Mouse (Mus musculus): ENCODE data around the gene Camta1. TPM values are rescaled to one million over a fixed set of nuclear protein-coding genes. Genes with fewer than 3 reads are reported as not detected.

Gene Camta1
- total and polyA plus RNA-seq, 2 experiments, result 2.7 to 6.1 TPM

- no peak overlapping the region for H3K4me3 ChIP-seq (ENCODE audit: insufficient read depth, low read depth, low read length)
- H3K79me2 ChIP-seq (ENCODE audit: control insufficient read depth, insufficient read depth, low read length), result no peaks in the 10 kb centered on the region
- H3K36me3 ChIP-seq (ENCODE audit: control insufficient read depth, insufficient read depth, low read length), result no peaks in the 10 kb centered on the region
- H3K9ac ChIP-seq (ENCODE audit: low read depth, low read length), result no peak overlapping the region
- DNase-seq (ENCODE audit: extremely low read depth, low read depth, low spot score), result no peak
- no peaks in the 10 kb centered on the region for H3K27me3 ChIP-seq (ENCODE audit: control insufficient read depth, insufficient read depth, low read length)
- TF ChIP-seq CTCF (IDR thresholded peaks at IDR 0.05; ENCODE audit: low read depth, low read length), result no peak
- no peak for TF ChIP-seq POLR2A (IDR thresholded peaks at IDR 0.05; ENCODE audit: extremely low read depth, insufficient read depth, low read length)
- H3K4me1 ChIP-seq (ENCODE audit: control insufficient read depth, insufficient read depth, low read length), result no peaks in the 10 kb centered on the region
- no peak overlapping the region for H3K27ac ChIP-seq (replicated peaks; ENCODE audit: insufficient read depth, low read depth, low read length)
- 81% methylated on average over 9 of the region's 9 CpGs for WGBS
Measured at GRCm38 (mm10) chr4:151555505-151555904, 306.2 kb downstream of the Camta1 start.

- Histone ChIP-seq H3K4me3 (ENCODE audit: insufficient read depth, low read depth, low read length) (no peak overlapping the region), H3K4me1 (ENCODE audit: control insufficient read depth, insufficient read depth, low read length) (no peaks in the 10 kb centered on the region), H3K27ac (replicated peaks; ENCODE audit: insufficient read depth, low read depth, low read length) (no peak overlapping the region), H3K36me3 (ENCODE audit: control insufficient read depth, insufficient read depth, low read length) (no peaks in the 10 kb centered on the region), H3K79me2 (ENCODE audit: control insufficient read depth, insufficient read depth, low read length) (no peaks in the 10 kb centered on the region), H3K27me3 (ENCODE audit: control insufficient read depth, insufficient read depth, low read length) (no peaks in the 10 kb centered on the region), H3K9ac (ENCODE audit: low read depth, low read length) (no peak overlapping the region)
- 48% methylated on average over 10 of the region's 10 CpGs for WGBS
- no peak for DNase-seq (ENCODE audit: extremely low read depth, low read depth, low spot score)
- TF ChIP-seq CTCF (IDR thresholded peaks at IDR 0.05; ENCODE audit: low read depth, low read length), result no peak
- no peak for TF ChIP-seq POLR2A (IDR thresholded peaks at IDR 0.05; ENCODE audit: extremely low read depth, insufficient read depth, low read length)
Measured at GRCm38 (mm10) chr4:151549523-151549922, 312.2 kb downstream of the Camta1 start.

GRCm38 (mm10) chr4:151545452-151545851, 316.2 kb downstream of the Camta1 start:
- H3K9ac ChIP-seq (ENCODE audit: low read depth, low read length), result no peak overlapping the region
- 78% methylated on average over 3 of the region's 3 CpGs for WGBS
- H3K27me3 ChIP-seq (ENCODE audit: control insufficient read depth, insufficient read depth, low read length), result no peaks in the 10 kb centered on the region
- TF ChIP-seq CTCF (IDR thresholded peaks at IDR 0.05; ENCODE audit: low read depth, low read length) (no peak), POLR2A (IDR thresholded peaks at IDR 0.05; ENCODE audit: extremely low read depth, insufficient read depth, low read length) (no peak)
- no peaks in the 10 kb centered on the region for H3K4me1 ChIP-seq (ENCODE audit: control insufficient read depth, insufficient read depth, low read length)
- H3K36me3 ChIP-seq (ENCODE audit: control insufficient read depth, insufficient read depth, low read length), result no peaks in the 10 kb centered on the region
- H3K4me3 ChIP-seq (ENCODE audit: insufficient read depth, low read depth, low read length), result no peak overlapping the region
- H3K79me2 ChIP-seq (ENCODE audit: control insufficient read depth, insufficient read depth, low read length), result no peaks in the 10 kb centered on the region
- no peak overlapping the region for H3K27ac ChIP-seq (replicated peaks; ENCODE audit: insufficient read depth, low read depth, low read length)
- DNase-seq (ENCODE audit: extremely low read depth, low read depth, low spot score), result no peak

GRCm38 (mm10) chr4:151544191-151544590, 317.5 kb downstream of the Camta1 start:
- no peaks in the 10 kb centered on the region for H3K36me3 ChIP-seq (ENCODE audit: control insufficient read depth, insufficient read depth, low read length)
- no peak overlapping the region for H3K9ac ChIP-seq (ENCODE audit: low read depth, low read length)
- no peaks in the 10 kb centered on the region for H3K79me2 ChIP-seq (ENCODE audit: control insufficient read depth, insufficient read depth, low read length)
- 63% methylated on average over 5 of the region's 5 CpGs for WGBS
- TF ChIP-seq POLR2A (IDR thresholded peaks at IDR 0.05; ENCODE audit: extremely low read depth, insufficient read depth, low read length) (no peak), CTCF (IDR thresholded peaks at IDR 0.05; ENCODE audit: low read depth, low read length) (no peak)
- no peak overlapping the region for H3K27ac ChIP-seq (replicated peaks; ENCODE audit: insufficient read depth, low read depth, low read length)
- no peak overlapping the region for H3K4me3 ChIP-seq (ENCODE audit: insufficient read depth, low read depth, low read length)
- DNase-seq (ENCODE audit: extremely low read depth, low read depth, low spot score), result no peak
- H3K4me1 ChIP-seq (ENCODE audit: control insufficient read depth, insufficient read depth, low read length), result no peaks in the 10 kb centered on the region
- H3K27me3 ChIP-seq (ENCODE audit: control insufficient read depth, insufficient read depth, low read length), result no peaks in the 10 kb centered on the region

GRCm38 (mm10) chr4:151540546-151540945, 321.1 kb downstream of the Camta1 start:
- no peaks in the 10 kb centered on the region for H3K79me2 ChIP-seq (ENCODE audit: control insufficient read depth, insufficient read depth, low read length)
- no peaks in the 10 kb centered on the region for H3K27me3 ChIP-seq (ENCODE audit: control insufficient read depth, insufficient read depth, low read length)
- no peak overlapping the region for H3K27ac ChIP-seq (replicated peaks; ENCODE audit: insufficient read depth, low read depth, low read length)
- no peak for DNase-seq (ENCODE audit: extremely low read depth, low read depth, low spot score)
- H3K36me3 ChIP-seq (ENCODE audit: control insufficient read depth, insufficient read depth, low read length), result no peaks in the 10 kb centered on the region
- TF ChIP-seq POLR2A (IDR thresholded peaks at IDR 0.05; ENCODE audit: extremely low read depth, insufficient read depth, low read length) (no peak), CTCF (IDR thresholded peaks at IDR 0.05; ENCODE audit: low read depth, low read length) (no peak)
- peaks cover 3% of the 10 kb centered on the region; the same call in 1 of the 2 replicates for H3K4me1 ChIP-seq (ENCODE audit: control insufficient read depth, insufficient read depth, low read length)
- no peak overlapping the region for H3K9ac ChIP-seq (ENCODE audit: low read depth, low read length)
- WGBS, result 79% methylated on average over 6 of the region's 6 CpGs
- H3K4me3 ChIP-seq (ENCODE audit: insufficient read depth, low read depth, low read length), result no peak overlapping the region

- no peak overlapping the region for H3K9ac ChIP-seq (ENCODE audit: low read depth, low read length)
- H3K4me3 ChIP-seq (ENCODE audit: insufficient read depth, low read depth, low read length), result no peak overlapping the region
- 72% methylated on average over 5 of the region's 5 CpGs for WGBS
- no peak overlapping the region for H3K27ac ChIP-seq (replicated peaks; ENCODE audit: insufficient read depth, low read depth, low read length)
- TF ChIP-seq CTCF (IDR thresholded peaks at IDR 0.05; ENCODE audit: low read depth, low read length) (no peak), POLR2A (IDR thresholded peaks at IDR 0.05; ENCODE audit: extremely low read depth, insufficient read depth, low read length) (no peak)
- H3K27me3 ChIP-seq (ENCODE audit: control insufficient read depth, insufficient read depth, low read length), result no peaks in the 10 kb centered on the region
- no peaks in the 10 kb centered on the region for H3K36me3 ChIP-seq (ENCODE audit: control insufficient read depth, insufficient read depth, low read length)
- H3K79me2 ChIP-seq (ENCODE audit: control insufficient read depth, insufficient read depth, low read length), result no peaks in the 10 kb centered on the region
- peaks cover 3% of the 10 kb centered on the region; the same call in 1 of the 2 replicates for H3K4me1 ChIP-seq (ENCODE audit: control insufficient read depth, insufficient read depth, low read length)
- DNase-seq (ENCODE audit: extremely low read depth, low read depth, low spot score), result no peak
Measured at GRCm38 (mm10) chr4:151539881-151540280, 321.8 kb downstream of the Camta1 start.

Measured in liver, adult 2 months (tissue).